Mouse (Mus musculus): Measurements from ENCODE around the gene Rbx1.

GRCm38 (mm10) chr15:81476597-81476996, 10.5 kb downstream of the Rbx1 start:
- TF ChIP-seq CTCF (IDR thresholded peaks at IDR 0.05; ENCODE audit: extremely low read depth, insufficient read depth, insufficient read length, insufficient replicate concordance), result no peak
- TF ChIP-seq POLR2A (IDR thresholded peaks at IDR 0.05; ENCODE audit: low read depth, low read length), result no peak
